Mouse (Mus musculus) spleen, adult 10 weeks (tissue): ENCODE data around the gene Fgf9. TPM values are rescaled to one million over a fixed set of nuclear protein-coding genes. Genes with fewer than 3 reads are reported as not detected.

Experiments used
- polyA plus RNA-seq: library from polyadenylated mRNA; stranded (reverse); fragments of 350-450 nt; fragmentation: Illumina TruSeq; extraction: RNeasy Lipid Tissue Mini Kit (QIAGEN cat#74804); gene quantifications from one replicate; pipeline ENCODE4 v1.2.3, GENCODE M21; 2015; ENCODE audit warnings: low replicate concordance; ENCODE audit not compliant: insufficient read depth

Fgf9 gene
- not detected for polyA plus RNA-seq

GRCm38 (mm10) chr14:58070481-58071119 is at the start of gene Fgf9:
Fgf9 (plus strand) TSS chr14:58070547.

Other genes starting within 250 kb of the Fgf9 start
- gene Ska3, start 244.4 kb upstream of the Fgf9 start, polyA plus RNA-seq, result 5.0 TPM
- 20.8 TPM for gene Mrpl57, start 244.3 kb upstream of the Fgf9 start, polyA plus RNA-seq
- 83.2 TPM for gene Zdhhc20, start 180.3 kb upstream of the Fgf9 start, polyA plus RNA-seq
- 66.3 TPM for gene Micu2, start 71.3 kb upstream of the Fgf9 start, polyA plus RNA-seq